Mouse (Mus musculus) E14TG2a.4 (cell line): ENCODE data around the gene Tead1.

Source experiments
- CTCF ChIP-seq: conservative IDR thresholded peaks from 2 replicates; pipeline ENCODE4 v1.5.1; 2014; ENCODE audit warnings: low read length
- POU5F1 ChIP-seq: IDR thresholded peaks from 2 replicates; pipeline ENCODE4 v1.6.1; 2014; ENCODE audit warnings: low read length, borderline replicate concordance

DNA sequence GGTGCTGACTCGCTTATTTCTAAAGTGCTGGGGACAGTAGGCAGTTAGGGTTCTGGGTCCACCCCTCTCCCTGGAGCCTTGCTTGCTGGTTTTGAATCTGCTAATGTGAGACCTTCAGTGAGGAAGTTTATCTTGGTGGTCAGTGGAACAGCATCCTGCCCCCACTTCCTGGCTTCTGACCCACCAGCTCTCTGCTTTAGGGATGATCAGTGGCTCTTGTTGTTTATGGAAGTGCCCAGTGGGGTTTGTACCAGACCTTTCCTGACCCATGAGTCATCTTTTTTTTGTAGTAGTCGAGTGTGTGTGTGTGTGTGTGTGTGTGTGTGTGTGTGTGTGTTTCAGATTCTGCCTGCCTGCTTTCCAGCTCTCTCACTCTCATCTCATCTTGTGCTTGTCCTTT, 38.6 kb downstream of the Tead1 start:
- TF ChIP-seq CTCF (no peak), POU5F1 (no peak)
